Mouse (Mus musculus) mesoderm, embryonic 11.5 days (tissue): ENCODE data around the gene Tmem63b.
"Not testable (repeated sequence)": the region's sequence is repeated elsewhere in the genome, so short reads cannot be mapped to it uniquely, and the experiment has no call there.

Experiments
- DNase-seq: peaks from one replicate; pipeline ENCODE4 v3.0.0-alpha.2; 2012; ENCODE audit warnings: low read depth, low spot score

Tmem63b gene

DNA sequence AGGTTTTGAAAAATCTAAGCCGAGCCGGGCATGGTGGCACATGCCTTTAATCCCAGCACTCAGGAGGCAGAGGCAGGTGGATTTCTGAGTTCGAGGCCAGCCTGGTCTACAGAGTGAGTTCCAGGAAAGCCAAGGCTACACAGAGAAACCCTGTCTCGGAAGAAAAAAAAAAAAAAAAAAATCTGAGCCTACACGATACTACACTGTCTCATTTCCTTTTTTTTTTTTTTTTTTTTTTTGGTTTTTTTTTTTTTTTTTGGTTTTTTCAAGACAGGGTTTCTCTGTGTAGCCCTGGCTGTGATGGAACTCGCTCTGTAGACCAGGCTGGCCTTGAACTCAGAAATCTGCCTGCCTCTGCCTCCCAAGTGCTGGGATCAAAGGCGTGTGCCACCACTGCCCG is 63.3 kb downstream of the Tmem63b start:
- not testable (repeated sequence) for DNase-seq

DNA sequence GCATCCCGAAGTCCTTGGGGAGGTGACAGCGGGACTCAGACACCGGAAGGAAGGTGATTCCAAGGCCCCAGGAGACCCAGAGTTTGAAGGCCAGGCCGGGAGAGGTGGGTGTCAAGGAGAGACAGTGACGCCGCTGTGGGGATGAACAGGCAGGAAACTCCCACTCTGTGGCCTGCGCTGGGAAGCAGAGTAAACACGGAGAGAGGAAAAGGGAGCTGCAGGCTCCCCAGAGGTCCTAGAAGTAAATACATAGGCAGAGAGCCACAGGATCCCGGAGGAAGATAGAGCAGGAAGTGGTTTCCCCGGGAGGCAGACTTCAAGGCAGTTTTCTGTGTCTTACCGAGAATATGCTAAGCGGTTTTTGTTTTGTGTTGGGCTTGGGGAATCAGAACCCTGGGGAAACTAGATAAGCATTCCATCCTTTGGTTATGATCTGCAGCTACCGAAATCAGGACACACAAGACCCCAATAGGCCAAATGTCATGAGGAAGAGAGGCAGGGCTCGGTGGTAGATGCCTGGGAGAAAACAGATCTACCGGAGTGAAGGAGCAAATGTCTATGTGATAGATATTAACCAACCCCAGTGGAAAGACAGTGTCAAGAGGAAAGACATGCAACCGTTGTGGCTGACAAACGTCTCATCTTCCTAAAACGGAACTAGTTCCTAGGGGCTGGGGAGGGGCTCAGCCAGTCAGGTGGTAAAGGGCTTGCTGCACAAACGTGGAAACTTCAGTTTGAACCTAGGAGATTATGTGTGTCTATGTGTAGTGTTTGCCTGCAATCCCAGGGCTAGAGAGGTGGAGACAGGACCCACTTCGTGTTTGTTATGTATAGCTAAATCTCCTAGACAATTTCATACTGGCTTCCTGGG is 67.1 kb downstream of the Tmem63b start:
- no peak for DNase-seq

- no peak for DNase-seq
These were observed 67.7 kb downstream of the Tmem63b start for GRCm38 (mm10) chr17:45618941-45619385.

DNA sequence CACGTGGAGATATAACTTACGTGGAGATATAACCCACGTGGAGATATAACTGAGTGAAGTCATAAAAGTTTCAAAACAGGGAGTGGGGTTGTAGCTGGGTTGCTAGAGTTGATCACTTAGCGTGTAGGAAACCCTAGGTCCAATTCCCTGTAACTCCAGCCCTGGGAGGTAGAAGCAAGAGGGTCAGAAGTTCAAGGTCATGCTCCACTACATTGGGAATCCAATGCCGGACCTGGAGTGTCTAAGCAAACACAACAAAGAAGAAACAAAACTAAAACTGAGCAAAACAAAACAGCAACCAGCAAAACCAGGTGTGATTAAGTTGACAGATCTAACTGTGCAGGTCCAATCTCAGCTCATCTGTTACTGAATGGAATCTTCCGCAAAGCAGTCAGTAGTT is 69.0 kb downstream of the Tmem63b start:
- no peak for DNase-seq

DNA sequence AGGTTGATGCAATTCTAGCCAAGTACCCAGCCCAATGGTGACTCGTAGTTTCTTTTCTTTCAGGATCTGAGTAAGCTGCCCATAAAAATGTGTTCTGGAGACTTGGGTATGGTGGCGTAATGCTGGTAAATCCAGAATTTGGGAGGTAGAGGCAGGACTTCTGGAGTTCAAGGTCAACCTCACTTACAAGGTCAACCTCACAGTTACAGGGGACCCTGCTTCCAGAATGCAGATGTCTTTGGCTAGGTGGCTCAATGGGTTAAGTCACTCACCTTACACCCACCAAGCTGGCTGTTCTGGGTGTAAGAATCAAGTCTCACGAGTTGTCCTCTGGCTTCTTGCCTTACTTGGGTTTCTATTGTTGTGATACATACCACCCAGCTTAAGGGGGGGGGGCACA is 70.0 kb downstream of the Tmem63b start:
- no peak for DNase-seq

DNA sequence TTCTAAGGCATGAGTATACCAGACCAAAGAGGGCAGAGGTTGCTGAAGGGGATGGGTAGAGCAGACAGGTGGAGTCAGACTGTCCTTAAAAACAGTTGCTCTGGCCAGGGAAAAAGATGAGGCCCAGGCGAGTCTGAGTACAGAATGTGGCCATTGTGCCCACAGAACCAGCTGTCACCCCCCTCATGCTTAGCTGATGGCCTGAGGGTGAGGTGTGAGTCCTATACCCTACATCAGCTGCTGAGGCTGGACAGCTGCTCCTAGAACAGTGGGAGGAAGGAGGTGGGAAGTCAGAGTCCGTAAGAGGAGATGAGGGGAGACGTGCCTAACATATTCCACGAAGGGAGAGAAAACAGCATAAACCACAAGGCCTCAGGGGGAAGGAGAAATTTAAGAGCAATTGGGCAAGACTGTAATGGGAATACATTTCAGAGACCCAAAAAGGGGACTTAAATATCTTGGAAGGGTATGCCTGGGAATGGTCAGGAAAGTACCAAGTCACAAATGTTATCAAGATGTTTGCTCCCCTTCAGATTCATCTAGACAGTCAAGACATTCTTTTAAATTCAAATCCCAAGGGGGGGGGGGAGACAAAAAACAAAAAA is 70.6 kb downstream of the Tmem63b start:
- no peak for DNase-seq

GRCm38 (mm10) chr17:45612921-45613320 is 73.8 kb downstream of the Tmem63b start:
- no peak for DNase-seq

- DNase-seq: no peak
These were observed 74.7 kb downstream of the Tmem63b start for GRCm38 (mm10) chr17:45612008-45612407.
